Mouse (Mus musculus): ENCODE data around the gene Ldhc. TPM values are rescaled to one million over a fixed set of nuclear protein-coding genes. Genes with fewer than 3 reads are reported as not detected.
"Not testable (repeated sequence)": the region's sequence is repeated elsewhere in the genome, so short reads cannot be mapped to it uniquely, and the experiment has no call there.

Ldhc gene
- polyA plus RNA-seq, 1 experiment: not detected

DNA sequence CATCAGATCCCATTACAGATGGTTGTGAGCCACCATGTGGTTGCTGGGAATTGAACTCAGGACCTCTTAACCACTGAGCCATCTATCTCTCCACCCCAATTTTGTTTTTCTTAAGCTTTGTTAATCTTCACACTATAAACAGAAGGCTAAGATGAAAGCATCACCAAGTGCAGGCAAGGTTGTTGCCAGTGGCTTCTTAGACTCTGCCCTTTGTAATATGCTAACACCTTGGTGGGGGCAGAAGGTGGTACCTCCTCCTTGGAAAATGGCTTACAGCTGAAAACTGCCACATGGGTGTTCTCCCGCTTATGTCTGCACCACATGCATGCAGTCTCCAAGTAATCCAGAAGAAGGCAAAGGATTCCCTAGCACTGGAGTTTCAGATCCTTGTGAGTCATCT is 8.3 kb upstream of the Ldhc start:
- no peaks in the 10 kb centered on the region for H3K4me1 ChIP-seq (ENCODE audit: control insufficient read depth, insufficient read depth, low read length)
- no peak overlapping the region for H3K4me3 ChIP-seq (replicated peaks; ENCODE audit: extremely low read depth, low read depth, low read length)
- TF ChIP-seq POLR2A (IDR thresholded peaks at IDR 0.05; ENCODE audit: borderline replicate concordance, extremely low read depth, low read depth, low read length) (no peak), CTCF (IDR thresholded peaks at IDR 0.05; ENCODE audit: insufficient read depth, low read length) (no peak)
- 80% methylated on average over 1 of the region's 1 CpGs for whole genome bisulfite sequencing
- no peak for DNase-seq

DNA sequence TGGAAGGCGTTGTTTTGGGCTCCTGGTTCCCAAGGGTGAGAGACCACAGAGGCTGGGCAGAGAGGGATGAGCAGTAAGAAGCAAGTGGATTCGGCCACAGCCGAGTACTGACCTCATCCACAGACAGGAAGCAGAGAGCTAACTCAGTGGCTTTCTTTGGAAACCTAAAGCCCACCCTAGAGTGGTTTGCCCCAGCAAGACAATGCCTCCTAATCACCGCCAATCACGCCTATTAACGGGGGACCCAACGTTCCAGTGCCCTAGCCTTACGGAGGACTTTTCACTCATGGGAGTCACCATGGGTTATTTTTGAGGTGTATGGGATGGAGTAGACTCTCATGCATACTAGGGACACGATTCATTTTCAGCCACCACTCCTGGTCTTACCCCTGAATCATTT is 7.6 kb upstream of the Ldhc start:
- 91% methylated on average over 9 of the region's 9 CpGs for WGBS
- TF ChIP-seq CTCF (IDR thresholded peaks at IDR 0.05; ENCODE audit: insufficient read depth, low read length) (no peak), POLR2A (IDR thresholded peaks at IDR 0.05; ENCODE audit: borderline replicate concordance, extremely low read depth, low read depth, low read length) (no peak)
- DNase-seq: no peak
- Histone ChIP-seq H3K4me1 (ENCODE audit: control insufficient read depth, insufficient read depth, low read length) (no peaks in the 10 kb centered on the region), H3K4me3 (replicated peaks; ENCODE audit: extremely low read depth, low read depth, low read length) (no peak overlapping the region)

DNA sequence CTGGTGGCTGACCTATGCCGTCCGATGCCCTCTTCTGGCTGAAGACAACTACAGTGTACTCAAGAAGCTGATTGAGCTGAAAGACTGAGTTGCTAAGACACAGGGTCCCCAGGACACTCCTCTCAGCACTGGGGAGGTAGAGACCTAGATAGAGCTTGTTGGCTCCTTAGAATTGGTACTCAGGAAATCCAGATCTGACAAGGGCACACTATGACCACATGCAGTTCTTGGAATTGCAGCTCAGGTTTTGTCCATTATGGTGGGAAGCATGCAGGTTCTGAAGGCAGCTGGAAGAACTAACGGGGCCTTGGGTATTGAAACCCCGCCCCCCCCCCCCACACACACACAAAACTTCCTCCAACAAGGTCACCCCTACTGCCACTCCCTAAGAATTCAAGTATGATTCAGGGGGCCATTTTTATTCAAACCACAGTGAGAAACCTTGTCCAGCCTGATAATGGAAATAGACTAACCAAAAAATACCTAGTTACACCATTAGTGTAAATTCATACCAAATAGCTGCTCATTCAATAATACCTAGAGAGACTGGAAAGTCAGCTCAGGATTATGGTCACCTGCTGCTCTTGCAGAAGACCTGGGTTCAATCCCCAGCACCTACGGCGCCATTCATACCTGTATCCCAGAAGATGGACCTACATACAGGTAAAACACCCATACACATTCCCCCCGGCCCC is 5.0 kb upstream of the Ldhc start:
- H3K4me3 ChIP-seq (replicated peaks; ENCODE audit: extremely low read depth, low read depth, low read length): no peak overlapping the region
- DNase-seq: no peak
- 75% methylated on average over 7 of the region's 7 CpGs for WGBS
- no peaks in the 10 kb centered on the region for H3K4me1 ChIP-seq (ENCODE audit: control insufficient read depth, insufficient read depth, low read length)
- TF ChIP-seq CTCF (IDR thresholded peaks at IDR 0.05; ENCODE audit: insufficient read depth, low read length) (no peak), POLR2A (IDR thresholded peaks at IDR 0.05; ENCODE audit: borderline replicate concordance, extremely low read depth, low read depth, low read length) (no peak)

DNA sequence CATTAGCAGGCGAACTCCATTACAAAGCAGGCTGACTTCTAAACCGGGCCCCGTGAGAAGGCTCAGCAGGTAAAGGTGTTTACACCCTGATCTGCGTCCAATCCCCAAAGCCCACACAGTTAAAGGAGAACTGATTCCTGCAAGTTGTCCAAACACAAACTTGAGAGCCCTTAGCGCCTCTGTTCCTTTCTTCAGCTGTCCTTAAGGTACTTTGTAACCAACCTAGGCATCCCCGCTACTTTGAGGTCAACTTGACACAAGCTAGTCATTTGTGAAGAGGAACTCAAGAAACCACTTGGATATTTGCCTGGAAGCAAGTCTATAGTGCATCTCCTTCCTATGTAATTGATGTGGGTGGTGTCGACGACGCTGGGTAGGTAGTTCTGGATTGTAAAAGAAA is 3.6 kb upstream of the Ldhc start:
- Histone ChIP-seq H3K4me1 (ENCODE audit: control insufficient read depth, insufficient read depth, low read length) (no peaks in the 10 kb centered on the region), H3K4me3 (replicated peaks; ENCODE audit: extremely low read depth, low read depth, low read length) (no peak overlapping the region)
- TF ChIP-seq CTCF (IDR thresholded peaks at IDR 0.05; ENCODE audit: insufficient read depth, low read length): no peak
- TF ChIP-seq POLR2A (IDR thresholded peaks at IDR 0.05; ENCODE audit: borderline replicate concordance, extremely low read depth, low read depth, low read length): no peak
- no peak for DNase-seq
- 72% methylated on average over 9 of the region's 9 CpGs for WGBS

DNA sequence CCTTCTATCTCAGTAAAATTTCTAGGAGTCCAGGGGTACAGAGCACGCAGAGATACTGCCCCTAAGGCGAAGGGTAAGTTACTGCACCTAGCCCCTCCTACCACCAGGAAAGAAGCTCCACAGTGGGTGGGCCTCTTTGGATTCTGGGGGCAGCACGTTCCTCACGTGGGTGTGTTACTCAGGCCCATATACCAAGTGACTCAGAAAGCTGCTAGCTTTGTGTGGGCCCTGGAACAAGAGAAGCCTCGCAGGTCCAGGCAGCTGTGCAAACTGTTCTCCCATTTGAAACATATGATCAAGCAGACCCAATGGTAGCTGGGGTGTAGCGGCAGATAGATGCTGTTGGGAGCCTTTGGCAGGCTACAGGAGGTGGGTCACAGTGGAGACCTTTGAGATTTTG is 2.0 kb upstream of the Ldhc start:
- no peak for DNase-seq
- WGBS: 65% methylated on average over 6 of the region's 6 CpGs
- no peak for TF ChIP-seq CTCF (IDR thresholded peaks at IDR 0.05; ENCODE audit: insufficient read depth, low read length)
- TF ChIP-seq POLR2A (IDR thresholded peaks at IDR 0.05; ENCODE audit: borderline replicate concordance, extremely low read depth, low read depth, low read length): no peak
- H3K4me1 ChIP-seq (ENCODE audit: control insufficient read depth, insufficient read depth, low read length): no peaks in the 10 kb centered on the region
- no peak overlapping the region for H3K4me3 ChIP-seq (replicated peaks; ENCODE audit: extremely low read depth, low read depth, low read length)

DNA sequence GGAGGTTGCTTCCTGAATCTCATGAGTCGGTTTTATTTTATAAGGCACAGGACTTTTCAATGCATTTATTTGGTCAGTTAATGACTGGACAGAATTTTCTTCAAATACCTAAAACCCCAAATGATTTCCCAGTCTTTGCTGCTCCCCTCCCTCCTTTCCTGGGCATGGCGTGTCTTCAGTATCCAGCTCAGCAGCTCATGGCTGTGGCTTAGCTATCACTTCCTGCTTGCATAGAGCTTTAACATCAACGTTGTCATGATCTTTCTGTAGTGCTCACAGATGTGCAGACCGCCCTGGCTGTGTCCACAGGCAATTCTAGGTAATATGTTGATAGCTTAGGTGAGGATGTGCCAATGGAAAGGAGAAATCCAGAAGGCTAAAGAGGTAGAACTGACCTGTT is 11.0 kb downstream of the Ldhc start:
- no peak overlapping the region for H3K4me3 ChIP-seq (replicated peaks; ENCODE audit: extremely low read depth, low read depth, low read length)
- WGBS: 54% methylated on average over 4 of the region's 4 CpGs
- H3K4me1 ChIP-seq (ENCODE audit: control insufficient read depth, insufficient read depth, low read length): no peaks in the 10 kb centered on the region
- TF ChIP-seq POLR2A (IDR thresholded peaks at IDR 0.05; ENCODE audit: borderline replicate concordance, extremely low read depth, low read depth, low read length): no peak
- no peak for TF ChIP-seq CTCF (IDR thresholded peaks at IDR 0.05; ENCODE audit: insufficient read depth, low read length)
- DNase-seq: no peak

DNA sequence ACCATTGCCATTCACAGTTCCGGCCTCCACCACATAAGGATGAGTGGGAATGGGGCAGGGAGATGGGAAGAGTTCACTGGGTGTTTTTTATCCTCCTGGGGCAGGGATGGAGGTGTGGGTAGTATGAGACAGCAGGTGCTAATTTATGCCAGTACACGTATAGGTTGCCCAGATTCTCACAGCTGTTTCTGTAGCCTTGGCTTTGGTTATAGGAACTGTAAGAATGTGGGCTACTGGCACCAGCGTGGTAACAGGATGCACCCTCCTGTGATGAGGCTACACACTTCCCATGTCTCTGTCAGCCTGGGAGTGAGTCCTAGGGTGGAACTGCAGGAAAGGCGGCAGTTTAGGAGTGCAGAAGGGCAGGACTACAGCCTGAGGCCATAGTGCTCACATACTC is 15.8 kb downstream of the Ldhc start:
- no peak overlapping the region for H3K4me3 ChIP-seq (replicated peaks; ENCODE audit: extremely low read depth, low read depth, low read length)
- H3K4me1 ChIP-seq (ENCODE audit: control insufficient read depth, insufficient read depth, low read length): no peaks in the 10 kb centered on the region
- no peak for DNase-seq
- WGBS: 59% methylated on average over 4 of the region's 4 CpGs
- TF ChIP-seq POLR2A (IDR thresholded peaks at IDR 0.05; ENCODE audit: borderline replicate concordance, extremely low read depth, low read depth, low read length): no peak
- no peak for TF ChIP-seq CTCF (IDR thresholded peaks at IDR 0.05; ENCODE audit: insufficient read depth, low read length)

DNA sequence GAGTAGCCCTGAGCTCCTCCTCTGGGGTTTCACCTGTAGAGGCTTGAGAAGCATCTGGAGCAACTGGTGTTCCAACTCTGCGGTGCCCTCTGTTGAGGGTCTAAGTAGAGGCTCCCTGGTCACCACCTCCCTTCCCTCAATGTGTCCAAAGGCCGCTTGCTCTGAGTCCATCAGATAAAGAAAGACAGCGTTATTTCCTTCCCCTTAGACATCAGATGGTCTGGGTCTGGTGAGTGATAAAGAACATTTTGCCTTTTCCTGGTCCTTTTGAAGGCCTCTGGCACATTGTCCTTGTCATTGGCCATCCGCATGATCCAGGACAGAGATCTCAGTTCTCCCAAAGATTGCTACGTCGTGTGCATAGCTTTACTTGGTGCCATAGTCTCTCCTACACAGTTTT is 16.3 kb downstream of the Ldhc start:
- 72% methylated on average over 6 of the region's 6 CpGs for WGBS
- no peak for DNase-seq
- H3K4me3 ChIP-seq (replicated peaks; ENCODE audit: extremely low read depth, low read depth, low read length): no peak overlapping the region
- H3K4me1 ChIP-seq (ENCODE audit: control insufficient read depth, insufficient read depth, low read length): no peaks in the 10 kb centered on the region
- no peak for TF ChIP-seq CTCF (IDR thresholded peaks at IDR 0.05; ENCODE audit: insufficient read depth, low read length)
- no peak for TF ChIP-seq POLR2A (IDR thresholded peaks at IDR 0.05; ENCODE audit: borderline replicate concordance, extremely low read depth, low read depth, low read length)

DNA sequence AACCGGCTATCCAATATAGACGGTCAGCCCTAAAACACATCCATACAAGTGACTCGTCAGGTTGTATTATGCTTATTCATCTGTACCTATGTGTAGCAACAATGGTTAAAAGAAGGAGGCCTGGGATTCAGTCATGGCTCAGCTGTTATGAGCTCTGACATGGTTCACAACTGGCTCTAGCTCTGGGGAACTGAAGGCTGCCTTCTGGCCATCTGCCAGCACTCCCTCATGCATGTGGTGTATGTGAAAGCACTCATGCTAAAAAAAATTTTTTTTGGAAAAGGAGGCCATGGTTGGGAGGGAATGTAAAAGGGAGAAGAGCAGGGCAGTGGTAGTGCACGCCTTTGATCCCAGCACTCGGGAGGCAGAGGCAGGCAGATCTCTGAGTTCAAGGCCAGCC is 18.8 kb downstream of the Ldhc start:
- Histone ChIP-seq H3K4me3 (replicated peaks; ENCODE audit: extremely low read depth, low read depth, low read length) (no peak overlapping the region), H3K4me1 (ENCODE audit: control insufficient read depth, insufficient read depth, low read length) (no peaks in the 10 kb centered on the region)
- no peak for DNase-seq
- TF ChIP-seq CTCF (IDR thresholded peaks at IDR 0.05; ENCODE audit: insufficient read depth, low read length) (no peak), POLR2A (IDR thresholded peaks at IDR 0.05; ENCODE audit: borderline replicate concordance, extremely low read depth, low read depth, low read length) (no peak)
- WGBS: 90% methylated on average over 5 of the region's 5 CpGs

DNA sequence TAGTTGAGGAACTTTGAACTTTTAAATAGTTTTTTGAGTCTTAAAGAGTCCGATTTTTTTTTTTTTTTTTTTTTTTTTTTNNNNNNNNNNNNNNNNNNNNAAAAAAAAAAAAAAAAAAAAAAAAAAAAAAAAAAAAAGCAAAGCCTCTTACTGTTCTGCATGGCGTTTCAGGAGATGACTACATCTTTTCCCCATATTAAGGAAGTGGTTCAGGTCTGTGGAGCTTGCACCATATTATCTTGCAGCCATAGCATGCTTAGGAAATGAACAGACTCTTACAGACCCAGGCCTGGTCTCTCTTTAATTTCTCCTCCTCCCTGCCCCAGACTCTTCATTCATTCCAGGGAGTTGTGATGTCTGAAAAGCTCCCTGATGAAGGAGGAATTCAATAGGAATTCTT is 20.0 kb downstream of the Ldhc start:
- H3K4me3 ChIP-seq (replicated peaks; ENCODE audit: extremely low read depth, low read depth, low read length): no peak overlapping the region
- TF ChIP-seq POLR2A (IDR thresholded peaks at IDR 0.05; ENCODE audit: borderline replicate concordance, extremely low read depth, low read depth, low read length) (no peak), CTCF (IDR thresholded peaks at IDR 0.05; ENCODE audit: insufficient read depth, low read length) (no peak)

DNA sequence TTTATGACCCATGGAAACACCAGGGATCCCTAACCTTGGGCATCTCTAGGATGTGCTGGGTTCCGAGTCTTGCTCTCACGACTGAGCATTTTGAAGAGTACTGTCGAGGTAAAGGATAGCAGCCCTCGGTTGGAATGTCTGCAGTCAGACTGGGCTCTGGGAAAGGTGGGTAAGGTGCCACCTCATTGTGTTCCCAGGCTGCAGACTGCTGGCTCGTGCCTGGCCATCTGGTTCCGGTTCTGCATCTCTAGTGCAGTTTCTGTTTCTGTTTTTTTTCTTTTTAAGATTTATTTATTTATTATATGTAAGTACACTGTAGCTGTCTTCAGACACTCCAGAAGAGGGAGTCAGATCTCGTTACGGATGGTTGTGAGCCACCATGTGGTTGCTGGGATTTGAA is 20.9 kb downstream of the Ldhc start:
- H3K4me1 ChIP-seq (ENCODE audit: control insufficient read depth, insufficient read depth, low read length); DNase-seq; H3K4me3 ChIP-seq (replicated peaks; ENCODE audit: extremely low read depth, low read depth, low read length): not testable (repeated sequence)
- WGBS: 76% methylated on average over 8 of the region's 8 CpGs

More for the DNA sequence above, 20.0 kb downstream of the Ldhc start:
- DNase-seq: no peak
- H3K4me1 ChIP-seq (ENCODE audit: control insufficient read depth, insufficient read depth, low read length): no peaks in the 10 kb centered on the region
- WGBS: 59% methylated on average over 2 of the region's 2 CpGs

Data from lung, adult 2 months (tissue).